8 mouse cellular contexts compared by ENCODE assay signal in genomic region chr6:124904161-124904981, GRCm38 (mm10). TPM values are rescaled to one million over a fixed set of nuclear protein-coding genes. Genes with fewer than 3 reads are reported as not detected.
A peak's percentile ranks its signal among the peaks of the same experiment; 100 is the strongest.
DNase-seq lines count a peak whose midpoint lies in the region; ATAC-seq lines count a peak whose summit lies in the region.

No protein-coding gene starts in this region.

- H3K36me3 ChIP-seq in embryonic facial prominence, embryonic 10.5 days (replicated peaks) = no peaks in the 10 kb centered on the region
- no peaks in the 10 kb centered on the region for H3K36me3 ChIP-seq in limb, embryonic 11.5 days (ENCODE audit: control insufficient read depth, insufficient read depth, low read length)
- H3K36me3 ChIP-seq in midbrain, embryonic 12.5 days = no peaks in the 10 kb centered on the region
- H3K36me3 ChIP-seq in stomach, embryonic 16.5 days (ENCODE audit: control insufficient read depth, insufficient read depth, low read length) = no peaks in the 10 kb centered on the region

- peak; percentile 70 for ATAC-seq in limb, embryonic 11.5 days (ENCODE audit: insufficient number of reproducible peaks, low FRiP score, low TSS enrichment, low read depth)
- peak; percentile 57 for ATAC-seq in midbrain, embryonic 12.5 days (ENCODE audit: low FRiP score, low read depth)
- peak; percentile 81 for ATAC-seq in stomach, embryonic 16.5 days (ENCODE audit: insufficient read depth, low FRiP score)

- H3K4me2 ChIP-seq in limb, embryonic 11.5 days (ENCODE audit: low read depth, severe bottlenecking) = peak overlapping the region; percentile 78
- peak overlapping the region; percentile 71 for H3K4me2 ChIP-seq in midbrain, embryonic 12.5 days (replicated peaks)
- H3K4me2 ChIP-seq in stomach, embryonic 16.5 days (ENCODE audit: low read depth, low read length) = peak overlapping the region; percentile 94

- peaks cover 19% of the 10 kb centered on the region for H3K27me3 ChIP-seq in embryonic facial prominence, embryonic 10.5 days (replicated peaks; ENCODE audit: low read depth, poor library complexity, severe bottlenecking)
- peaks cover 4% of the 10 kb centered on the region; the same call in 1 of the 2 replicates for H3K27me3 ChIP-seq in limb, embryonic 11.5 days (ENCODE audit: control insufficient read depth, insufficient read depth, low read length)
- peaks cover 14% of the 10 kb centered on the region for H3K27me3 ChIP-seq in midbrain, embryonic 12.5 days
- H3K27me3 ChIP-seq in stomach, embryonic 16.5 days (ENCODE audit: control insufficient read depth, insufficient read depth, low read length) = no peaks in the 10 kb centered on the region

- 6% methylated on average over 24 of the region's 24 CpGs for WGBS in embryonic facial prominence, embryonic 10.5 days
- 11% methylated on average over 21 of the region's 24 CpGs for WGBS in limb, embryonic 11.5 days
- 6% methylated on average over 24 of the region's 24 CpGs for WGBS in midbrain, embryonic 12.5 days
- WGBS in stomach, embryonic 16.5 days = 7% methylated on average over 24 of the region's 24 CpGs

- peak overlapping the region; percentile 65 for H3K4me3 ChIP-seq in embryonic facial prominence, embryonic 10.5 days
- H3K4me3 ChIP-seq in limb, embryonic 11.5 days (ENCODE audit: low read depth, low read length) = peak overlapping the region; percentile 42
- H3K4me3 ChIP-seq in midbrain, embryonic 12.5 days = peak overlapping the region; percentile 45
- peak overlapping the region; percentile 61 for H3K4me3 ChIP-seq in stomach, embryonic 16.5 days (replicated peaks; ENCODE audit: low read length)

- H3K27ac ChIP-seq in embryonic facial prominence, embryonic 10.5 days (replicated peaks) = peak overlapping the region; percentile 98
- peak overlapping the region; percentile 93 for H3K27ac ChIP-seq in limb, embryonic 11.5 days (replicated peaks; ENCODE audit: low read depth, low read length)
- peak overlapping the region; percentile 99 for H3K27ac ChIP-seq in midbrain, embryonic 12.5 days (replicated peaks)
- H3K27ac ChIP-seq in stomach, embryonic 16.5 days (ENCODE audit: low read length) = peak overlapping the region; percentile 99

- peak; percentile 97 for DNase-seq in 3T3-L1 (ENCODE audit: low read depth, low spot score)
- DNase-seq in adrenal gland, postnatal 10 days = peak; percentile 73
- peak; percentile 85 for DNase-seq in embryonic facial prominence, embryonic 10.5 days (ENCODE audit: low spot score)
- peak; percentile 98 for DNase-seq in heart, adult 11 months
- DNase-seq in kidney, adult 18-20 months = peak; percentile 78
- DNase-seq in limb, embryonic 11.5 days (ENCODE audit: low spot score) = peak; percentile 78

- H3K9ac ChIP-seq in limb, embryonic 11.5 days (ENCODE audit: low read length) = peak overlapping the region; percentile 88
- peak overlapping the region; percentile 80 for H3K9ac ChIP-seq in midbrain, embryonic 12.5 days (replicated peaks)
- H3K9ac ChIP-seq in stomach, embryonic 16.5 days (ENCODE audit: low read length) = peak overlapping the region; percentile 81

- peaks cover 24% of the 10 kb centered on the region for H3K4me1 ChIP-seq in embryonic facial prominence, embryonic 10.5 days
- peaks cover 8% of the 10 kb centered on the region for H3K4me1 ChIP-seq in limb, embryonic 11.5 days (ENCODE audit: control insufficient read depth, insufficient read depth, low read length)
- peaks cover 26% of the 10 kb centered on the region for H3K4me1 ChIP-seq in midbrain, embryonic 12.5 days
- peaks cover 11% of the 10 kb centered on the region for H3K4me1 ChIP-seq in stomach, embryonic 16.5 days (ENCODE audit: control insufficient read depth, insufficient read depth, low read length)

- H3K9me3 ChIP-seq in embryonic facial prominence, embryonic 10.5 days = no peaks in the 10 kb centered on the region
- H3K9me3 ChIP-seq in limb, embryonic 11.5 days (ENCODE audit: control insufficient read depth, low read length) = no peaks in the 10 kb centered on the region
- no peaks in the 10 kb centered on the region for H3K9me3 ChIP-seq in midbrain, embryonic 12.5 days
- no peaks in the 10 kb centered on the region for H3K9me3 ChIP-seq in stomach, embryonic 16.5 days (replicated peaks; ENCODE audit: control insufficient read depth, low read length)

RNA-seq across cellular contexts. Expression of gene Lag3, which starts 7.1 kb away (rescaled TPM):
- 1 to 10 TPM; 1.4 to 1.8 TPM for total RNA-seq in adrenal gland, postnatal 10 days (2021)
- polyA plus RNA-seq in embryonic facial prominence, embryonic 10.5 days (2016; fragmentation: Nextera tagmentation; extraction: Ambion mirVana) = 1.2 and 1.6 TPM in 2 replicates
- polyA plus RNA-seq in limb, embryonic 11.5 days (2014; fragmentation: Nextera tagmentation; extraction: Ambion mirVana) = 0.88 and 1.4 TPM in 2 replicates
- polyA plus RNA-seq in midbrain, embryonic 12.5 days (2016; fragmentation: Nextera tagmentation; extraction: Ambion mirVana) = 1.9 and 3.1 TPM in 2 replicates
- 1.2 and 1.3 TPM in 2 replicates for polyA plus RNA-seq in stomach, embryonic 16.5 days (2015; fragmentation: Nextera tagmentation; extraction: Ambion mirVana)

RNA-seq across cellular contexts. Expression of gene Ptms, which starts 15.5 kb away (rescaled TPM):
- total RNA-seq in adrenal gland, postnatal 10 days (2021) = 100 to 1,000 TPM; 824 to 887 TPM
- 203 and 213 TPM in 2 replicates for polyA plus RNA-seq in embryonic facial prominence, embryonic 10.5 days (2016; fragmentation: Nextera tagmentation; extraction: Ambion mirVana)
- polyA plus RNA-seq in limb, embryonic 11.5 days (2014; fragmentation: Nextera tagmentation; extraction: Ambion mirVana) = 221 and 223 TPM in 2 replicates
- polyA plus RNA-seq in midbrain, embryonic 12.5 days (2016; fragmentation: Nextera tagmentation; extraction: Ambion mirVana) = 525 and 672 TPM in 2 replicates
- polyA plus RNA-seq in stomach, embryonic 16.5 days (2015; fragmentation: Nextera tagmentation; extraction: Ambion mirVana) = 177 and 180 TPM in 2 replicates

RNA-seq across cellular contexts. Expression of gene Cd4, which starts 16.4 kb away (rescaled TPM):
- total RNA-seq in adrenal gland, postnatal 10 days (2021) = 1 to 10 TPM; 3.8 to 4.0 TPM
- polyA plus RNA-seq in embryonic facial prominence, embryonic 10.5 days (2016; fragmentation: Nextera tagmentation; extraction: Ambion mirVana) = not detected in 2 replicates
- polyA plus RNA-seq in limb, embryonic 11.5 days (2014; fragmentation: Nextera tagmentation; extraction: Ambion mirVana) = 0.06 TPM in 1 of 2 replicates, not detected in the other
- 0.20 TPM in 1 of 2 replicates, not detected in the other for polyA plus RNA-seq in midbrain, embryonic 12.5 days (2016; fragmentation: Nextera tagmentation; extraction: Ambion mirVana)
- polyA plus RNA-seq in stomach, embryonic 16.5 days (2015; fragmentation: Nextera tagmentation; extraction: Ambion mirVana) = 0.46 TPM in 2 replicates

RNA-seq across cellular contexts. Expression of gene Mlf2, which starts 26.8 kb away (rescaled TPM):
- total RNA-seq in adrenal gland, postnatal 10 days (2021) = 100 to 1,000 TPM; 271 to 288 TPM
- polyA plus RNA-seq in embryonic facial prominence, embryonic 10.5 days (2016; fragmentation: Nextera tagmentation; extraction: Ambion mirVana) = 390 and 408 TPM in 2 replicates
- polyA plus RNA-seq in limb, embryonic 11.5 days (2014; fragmentation: Nextera tagmentation; extraction: Ambion mirVana) = 406 and 414 TPM in 2 replicates
- polyA plus RNA-seq in midbrain, embryonic 12.5 days (2016; fragmentation: Nextera tagmentation; extraction: Ambion mirVana) = 452 and 459 TPM in 2 replicates
- polyA plus RNA-seq in stomach, embryonic 16.5 days (2015; fragmentation: Nextera tagmentation; extraction: Ambion mirVana) = 283 and 299 TPM in 2 replicates

RNA-seq across cellular contexts. Expression of gene Gpr162, which starts 40.6 kb away (rescaled TPM):
- 1 to 10 TPM; 3.5 to 5.2 TPM for total RNA-seq in adrenal gland, postnatal 10 days (2021)
- 1.3 and 1.4 TPM in 2 replicates for polyA plus RNA-seq in embryonic facial prominence, embryonic 10.5 days (2016; fragmentation: Nextera tagmentation; extraction: Ambion mirVana)
- 0.92 and 0.98 TPM in 2 replicates for polyA plus RNA-seq in limb, embryonic 11.5 days (2014; fragmentation: Nextera tagmentation; extraction: Ambion mirVana)
- polyA plus RNA-seq in midbrain, embryonic 12.5 days (2016; fragmentation: Nextera tagmentation; extraction: Ambion mirVana) = 11.8 and 11.9 TPM in 2 replicates
- polyA plus RNA-seq in stomach, embryonic 16.5 days (2015; fragmentation: Nextera tagmentation; extraction: Ambion mirVana) = 1.1 and 1.7 TPM in 2 replicates

Comparison
In these comparisons a context has a peak if more than half of its experiments do, and no peak if none do; other contexts are left out.
1. Peak in every context shown above with its lines: DNase-seq, ATAC-seq, H3K4me3 ChIP-seq and H3K27ac ChIP-seq.